Mouse (Mus musculus) erythroblast, embryonic 14.5 days (primary cell): ENCODE data around the gene Itga8.

Experiments used
- GATA1 ChIP-seq: IDR thresholded peaks from 2 replicates; pipeline ENCODE4 v1.6.1; 2012; ENCODE audit warnings: low read length, inconsistent platforms, mixed read lengths
- TAL1 ChIP-seq: IDR thresholded peaks from 3 replicates; pipeline ENCODE4 v1.6.1; 2012; ENCODE audit warnings: low read length, inconsistent platforms, mixed read lengths

DNA sequence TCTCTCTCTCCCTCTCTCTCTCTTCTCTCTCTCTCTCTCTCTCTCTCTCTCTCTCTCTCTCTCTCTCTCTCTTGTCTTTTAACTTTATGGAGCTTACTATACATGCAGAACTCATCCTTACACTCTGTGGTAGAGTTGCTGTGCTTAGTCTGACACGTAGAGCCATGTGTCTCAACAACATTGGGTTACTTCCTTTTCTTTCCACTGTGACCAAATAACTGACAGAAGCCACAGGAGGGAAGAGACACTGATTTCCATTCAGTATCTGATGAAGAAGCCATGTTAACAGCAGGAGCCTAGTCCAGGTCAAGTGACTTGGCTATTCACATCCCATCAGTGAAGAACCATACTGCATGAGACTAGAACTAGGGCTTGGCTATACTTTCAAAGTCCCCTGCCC, 21.1 kb downstream of the Itga8 start:
- TF ChIP-seq TAL1: no peak
- TF ChIP-seq GATA1: no peak
